Mouse (Mus musculus) cerebellum, adult 11 months (tissue): ENCODE measurements around the gene Lrrfip1.

Experiments
- DNase-seq: peaks from one replicate; pipeline ENCODE4 v3.0.0; 2022

Gene Lrrfip1

GRCm38 (mm10) chr1:90998268-90998890 is at the start of gene Lrrfip1:
Gene Lrrfip1, plus strand, starts transcription at chr1:90998737.
- DNase-seq: peak; percentile 19

DNA sequence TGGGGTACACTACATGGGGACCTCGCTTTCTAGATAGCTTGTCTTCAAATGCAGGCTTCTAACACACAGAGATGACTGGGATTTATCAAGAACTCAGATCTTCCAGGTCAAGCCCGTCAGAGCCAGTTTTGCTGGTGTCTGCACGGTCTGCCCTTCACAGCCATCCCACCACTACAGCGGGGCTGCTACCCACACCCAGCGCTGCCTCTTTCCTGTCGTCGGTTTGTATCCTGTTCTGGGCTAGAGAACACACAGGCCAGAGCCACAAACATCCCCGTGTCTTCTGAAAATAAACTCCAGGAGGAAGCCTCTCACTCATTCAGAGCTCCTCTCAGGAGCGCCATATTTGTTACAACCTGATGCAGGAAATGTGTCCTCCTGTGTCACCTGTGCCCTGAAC is 49.2 kb upstream of the Lrrfip1 start:
- DNase-seq: no peak

- DNase-seq: no peak
Measured at GRCm38 (mm10) chr1:90951670-90952069, 46.9 kb upstream of the Lrrfip1 start.

DNA sequence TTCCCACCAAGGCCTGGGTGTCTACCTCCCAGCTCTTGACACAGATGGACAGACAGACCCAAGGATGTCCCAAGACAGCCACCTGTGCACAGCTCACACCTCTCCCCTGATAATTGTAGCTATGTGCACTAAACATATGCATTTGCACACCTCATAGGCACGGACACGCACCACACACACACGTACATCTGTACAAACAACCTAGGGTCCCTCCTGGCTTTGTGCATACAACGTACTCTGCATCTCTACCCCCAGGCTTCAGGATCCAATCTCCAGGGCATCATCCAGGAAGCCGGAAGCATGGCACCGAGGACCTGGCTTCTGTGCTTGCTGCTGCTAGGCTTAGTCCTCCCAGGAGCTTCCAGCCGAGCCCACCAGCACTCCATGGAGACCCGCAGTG is 45.7 kb upstream of the Lrrfip1 start, which contains the start of gene Prlh:
Gene Prlh (plus strand): TSS at position 301 of the 400 bp plus-strand sequence.
- DNase-seq: no peak

- no peak for DNase-seq
Measured at GRCm38 (mm10) chr1:90953688-90954087, 44.8 kb upstream of the Lrrfip1 start.

GRCm38 (mm10) chr1:90956245-90957096 is 42.1 kb upstream of the Lrrfip1 start:
- DNase-seq: peak; percentile 39

GRCm38 (mm10) chr1:90962526-90962925 is 36.0 kb upstream of the Lrrfip1 start:
- no peak for DNase-seq

DNA sequence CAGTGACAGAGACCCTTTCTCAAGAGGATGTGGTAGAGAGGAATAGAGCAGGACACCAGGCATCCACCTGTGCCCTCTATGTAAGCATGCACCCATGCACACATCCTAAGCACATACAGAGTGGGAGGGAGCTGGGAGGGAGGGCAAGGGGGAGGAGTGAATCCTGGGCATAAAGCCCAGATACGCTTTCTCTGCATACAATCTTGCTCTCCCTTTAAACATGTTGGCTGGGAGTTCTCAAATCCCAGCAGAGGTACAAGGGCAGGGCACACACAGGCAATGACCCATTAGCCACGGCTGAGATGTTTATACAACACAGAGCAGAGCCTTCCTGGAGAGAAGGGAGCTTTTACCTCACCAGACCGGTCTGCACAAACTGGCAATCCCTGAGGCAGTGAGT is 35.5 kb upstream of the Lrrfip1 start:
- DNase-seq: no peak

DNA sequence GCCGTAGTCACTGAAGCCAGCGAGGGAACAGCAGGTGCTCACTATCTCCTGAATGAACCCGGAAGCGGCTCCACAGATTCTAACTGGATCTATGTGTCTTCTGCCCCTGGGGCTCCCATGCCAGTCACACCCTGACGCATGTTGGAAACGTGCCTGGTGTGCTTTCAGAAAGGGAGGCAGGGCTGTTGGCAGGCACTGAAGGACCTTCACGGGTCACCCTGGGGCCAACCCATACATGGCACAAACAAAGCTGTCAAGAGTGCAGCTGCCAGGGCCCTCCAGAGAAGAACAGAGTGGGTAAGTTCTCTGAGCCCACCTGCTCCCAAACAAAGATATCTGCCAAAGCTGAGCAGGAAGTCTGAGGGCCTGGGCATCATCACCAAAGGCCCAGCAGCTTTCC is 31.0 kb upstream of the Lrrfip1 start:
- DNase-seq: no peak

DNA sequence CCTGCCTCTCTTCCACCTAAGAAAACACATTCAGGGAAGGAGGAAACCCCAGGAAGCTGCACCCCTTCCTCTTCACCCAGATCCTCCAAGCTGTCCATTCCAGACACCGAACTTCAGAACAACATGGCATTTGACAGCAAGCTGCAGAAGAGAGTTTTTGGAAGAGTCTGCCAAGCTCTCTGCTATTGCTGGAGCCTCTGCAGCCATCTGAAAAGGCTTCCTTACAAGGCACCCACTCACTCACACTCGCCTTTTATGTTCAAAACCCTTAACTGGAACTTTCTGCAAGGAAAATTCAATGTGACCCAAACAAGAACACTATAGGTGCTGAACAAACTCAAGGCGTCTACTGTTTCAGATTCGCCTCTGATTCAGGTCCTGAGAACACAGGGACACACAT is 29.9 kb upstream of the Lrrfip1 start:
- DNase-seq: no peak

DNA sequence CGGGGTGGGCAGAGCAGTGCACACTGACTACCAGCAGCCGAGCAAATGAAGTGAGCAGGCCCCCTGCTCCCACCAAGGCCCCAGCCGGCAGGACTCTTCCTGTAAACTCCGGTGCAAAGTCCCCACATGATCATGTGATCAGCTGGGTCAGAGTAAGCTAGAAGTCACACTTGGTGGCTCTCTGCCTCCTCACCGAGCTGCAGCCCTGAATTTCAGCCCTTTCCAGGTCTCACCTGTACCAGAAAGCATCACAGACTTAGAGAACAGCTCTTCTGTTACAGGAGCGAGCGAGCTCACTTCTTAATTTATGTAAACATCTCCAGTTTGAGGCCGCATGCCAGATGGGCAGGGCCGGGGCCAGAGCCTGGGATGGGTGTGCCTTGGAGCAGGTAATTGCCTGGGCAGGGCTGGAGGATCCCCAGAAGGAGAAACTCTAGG is 29.2 kb upstream of the Lrrfip1 start, which contains the start of gene Rab17:
Gene Rab17 (minus strand): TSS at position 315 of the 438 bp plus-strand sequence.
- no peak for DNase-seq

DNA sequence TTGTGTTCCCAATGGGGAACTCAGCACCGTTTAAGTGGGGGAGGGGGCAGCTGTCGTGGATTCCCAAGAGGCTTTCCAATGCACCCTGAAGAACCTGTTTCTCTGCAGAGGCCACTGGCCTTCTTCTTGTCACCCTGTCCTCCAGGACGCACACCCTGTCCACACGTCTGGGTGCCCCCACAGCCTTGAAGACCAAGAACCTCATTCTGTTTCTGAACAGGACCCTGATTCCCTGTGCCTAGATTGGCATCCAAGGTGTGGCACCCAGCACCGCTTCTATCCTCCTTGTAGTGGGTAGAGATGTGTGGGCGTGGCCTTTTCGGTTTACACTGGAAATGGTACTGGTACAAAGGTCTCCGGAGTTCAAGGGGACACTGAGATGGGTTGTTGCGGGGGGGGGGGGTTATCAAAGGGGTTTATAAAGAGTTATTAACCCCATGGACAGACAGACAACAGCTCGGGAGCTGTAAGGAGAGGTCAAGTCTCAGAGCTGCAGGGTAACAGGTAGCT is 28.6 kb upstream of the Lrrfip1 start:
- DNase-seq: no peak

GRCm38 (mm10) chr1:90972911-90973573 is 25.5 kb upstream of the Lrrfip1 start:
- peak; percentile 81 for DNase-seq

DNA sequence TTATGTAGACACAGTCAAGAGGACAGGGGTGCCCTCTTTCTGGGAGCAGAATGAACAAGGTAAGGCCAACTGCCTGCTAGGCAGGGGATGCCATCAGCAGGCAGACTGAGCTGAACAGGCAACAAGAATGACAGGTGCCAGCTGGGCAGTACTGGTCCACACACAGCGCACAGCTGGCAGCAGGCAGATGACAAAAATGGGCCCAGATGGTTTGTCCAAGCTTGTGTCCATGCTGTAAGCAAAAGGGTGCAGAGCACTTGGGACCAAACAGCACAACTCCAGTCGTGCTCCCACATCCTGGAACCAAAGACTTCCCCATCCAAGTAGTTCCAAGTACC is 25.0 kb upstream of the Lrrfip1 start:
- DNase-seq: no peak

- peak; percentile 9 for DNase-seq
Measured at GRCm38 (mm10) chr1:90974906-90975649, 23.5 kb upstream of the Lrrfip1 start.

GRCm38 (mm10) chr1:90975960-90976359 is 22.6 kb upstream of the Lrrfip1 start:
- no peak for DNase-seq

- no peak for DNase-seq
Measured at GRCm38 (mm10) chr1:90980638-90981330, 17.8 kb upstream of the Lrrfip1 start.

DNA sequence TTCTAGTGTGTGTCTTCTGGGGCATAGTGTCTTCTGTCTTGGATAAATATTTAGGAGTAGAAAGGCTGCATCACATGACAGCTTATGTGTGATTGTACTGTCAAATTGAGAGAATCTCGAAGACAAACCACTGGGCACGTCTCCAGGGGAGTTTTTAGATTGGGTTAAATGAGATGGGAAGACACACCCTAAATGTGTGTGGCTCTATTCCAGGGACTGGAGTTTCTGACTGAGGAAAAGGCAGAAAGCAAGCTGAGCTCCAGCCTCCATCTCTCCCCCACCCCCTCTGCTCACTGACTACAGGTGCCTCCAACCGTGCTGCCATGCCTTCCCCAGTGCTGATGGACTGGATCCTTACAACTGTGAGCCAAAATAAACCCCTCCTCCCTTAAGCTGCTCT is 17.2 kb upstream of the Lrrfip1 start:
- DNase-seq: no peak

GRCm38 (mm10) chr1:90995916-90996315 is 2.6 kb upstream of the Lrrfip1 start:
- DNase-seq: no peak

DNA sequence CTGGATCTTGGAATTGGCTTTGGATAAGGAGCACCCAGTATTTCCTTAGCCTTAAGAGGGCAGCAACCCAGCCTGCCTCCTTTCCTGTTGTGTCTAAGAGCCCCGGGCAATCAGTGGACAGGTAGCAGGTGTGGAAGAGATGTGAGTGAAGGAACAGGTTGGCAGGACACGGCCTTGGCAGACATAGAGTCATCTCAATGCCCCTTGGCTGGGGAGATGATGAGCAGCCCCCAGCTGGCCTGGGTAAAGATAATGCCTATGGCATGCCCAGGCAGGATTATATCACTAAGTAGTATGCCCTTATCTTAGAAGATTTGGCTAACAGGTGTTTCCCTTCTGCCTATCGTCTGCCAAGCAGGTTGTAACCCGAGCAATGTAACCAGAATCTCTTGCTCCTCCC is 1.4 kb upstream of the Lrrfip1 start:
- DNase-seq: no peak

GRCm38 (mm10) chr1:90997641-90998040 is 896 bp upstream of the Lrrfip1 start:
- DNase-seq: no peak
